Mouse (Mus musculus) heart, embryonic 15.5 days (tissue): ENCODE data around the gene Plvap. TPM values are rescaled to one million over a fixed set of nuclear protein-coding genes. Genes with fewer than 3 reads are reported as not detected.
A peak's percentile ranks its signal among the peaks of the same experiment; 100 is the strongest.
"Not testable (repeated sequence)": the region's sequence is repeated elsewhere in the genome, so short reads cannot be mapped to it uniquely, and the experiment has no call there.

Source experiments
- ATAC-seq: fragments of 200-750 bp; cut with Nextera tagmentation; replicated peaks from 2 replicates; pipeline ENCODE4 v1.8.0; 2017; ENCODE audit warnings: low read depth, moderate TSS enrichment; ENCODE audit not compliant: insufficient number of reproducible peaks, insufficient read depth, low FRiP score
- H3K27ac ChIP-seq: fragments of 300-500 bp; sonication (generic); 2 replicates; pipeline ENCODE4 v1.5.1; 2015; ENCODE audit warnings: mild to moderate bottlenecking, inconsistent platforms
- H3K27me3 ChIP-seq: fragments of 300-500 bp; sonication (generic); 2 replicates; pipeline ENCODE4 v1.6.1; 2015; ENCODE audit warnings: inconsistent platforms
- H3K36me3 ChIP-seq: fragments of 300-500 bp; sonication (generic); 2 replicates; pipeline ENCODE4 v1.6.1; 2015; ENCODE audit warnings: mild to moderate bottlenecking, inconsistent platforms
- H3K4me1 ChIP-seq: fragments of 300-500 bp; sonication (generic); replicated peaks from 2 replicates; pipeline ENCODE4 v1.6.1; 2015; ENCODE audit warnings: inconsistent platforms
- H3K4me2 ChIP-seq: fragments of 300-500 bp; sonication (generic); 2 replicates; pipeline ENCODE4 v1.6.1; 2015; ENCODE audit warnings: inconsistent platforms, mild to moderate bottlenecking, moderate library complexity
- H3K4me3 ChIP-seq: fragments of 300-500 bp; sonication (generic); 2 replicates; pipeline ENCODE4 v1.5.1; 2015; ENCODE audit warnings: mild to moderate bottlenecking, inconsistent platforms
- H3K9ac ChIP-seq: fragments of 300-500 bp; sonication (generic); 2 replicates; pipeline ENCODE4 v1.6.1; 2015; ENCODE audit warnings: mild to moderate bottlenecking, inconsistent platforms
- H3K9me3 ChIP-seq: fragments of 300-500 bp; sonication (generic); replicated peaks from 2 replicates; pipeline ENCODE4 v1.6.1; 2016; ENCODE audit warnings: inconsistent platforms
- WGBS: fragments of 180-500 bp; shearing (Covaris S2); methylation state at CpG from one replicate; pipeline ENCODE4 v1.1.7; 2015; ENCODE audit warnings: mixed read lengths; 5-methylcytosine and 5-hydroxymethylcytosine counted together
- polyA plus RNA-seq: library from polyadenylated mRNA; unstranded; fragments of >200 nt; fragmentation: Nextera tagmentation; extraction: Ambion mirVana; gene quantifications from 2 replicates; pipeline ENCODE4 v1.2.1, GENCODE M21; 2015

The Plvap gene
- polyA plus RNA-seq, 1 experiment from 2014 or later, result 87.2 TPM

DNA sequence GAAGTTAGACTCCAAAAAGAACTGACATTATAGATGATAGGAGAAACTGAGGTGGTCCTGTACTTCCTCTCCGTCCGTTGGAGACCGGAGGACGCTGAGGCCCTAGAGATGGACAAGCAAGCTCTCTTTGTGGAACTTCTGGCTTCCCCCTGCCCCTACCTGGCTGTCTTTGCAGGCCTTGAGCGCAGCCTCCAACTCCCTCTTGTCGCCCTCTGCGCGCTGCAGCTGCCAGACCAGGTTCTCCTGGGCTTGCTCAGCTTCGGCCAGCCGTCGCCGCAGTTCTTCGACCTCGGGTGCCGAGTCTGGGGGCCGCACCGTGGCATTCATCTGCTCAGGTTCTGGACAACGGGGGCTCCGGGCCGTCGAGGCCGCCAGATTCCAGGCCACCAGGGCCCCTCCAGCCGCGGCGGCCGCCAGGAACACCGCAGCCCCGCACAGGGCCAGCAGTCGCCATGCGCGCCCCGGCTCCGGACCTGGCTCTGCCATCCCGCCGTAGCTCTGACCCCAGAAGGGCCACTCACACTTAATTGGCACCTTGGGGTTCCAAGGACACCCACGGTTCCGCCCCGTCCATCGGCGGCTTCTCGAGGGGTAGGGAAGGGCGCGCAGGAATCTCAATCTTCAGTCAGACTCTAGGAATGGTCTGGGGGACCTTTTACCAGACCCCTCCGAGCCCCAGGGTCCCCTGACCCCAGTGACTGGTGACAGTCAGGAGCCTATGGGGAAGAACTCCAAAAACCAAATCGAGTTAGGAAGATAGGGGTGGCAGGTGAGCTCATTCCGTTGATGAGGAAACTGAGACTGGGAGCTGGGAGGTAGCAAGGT lies 13.9 kb upstream of the Plvap start, which contains the start of gene Ccdc194:
Ccdc194 (minus strand) TSS at position 486 of the 825 bp plus-strand sequence.
- peaks cover 39% of the 10 kb centered on the region for H3K4me1 ChIP-seq
- no peaks in the 10 kb centered on the region for H3K36me3 ChIP-seq
- no peak for ATAC-seq
- peak within 1 kb of the TSS; percentile 25 for H3K4me3 ChIP-seq
- H3K27ac ChIP-seq, result peak within 1 kb of the TSS; percentile 78
- peak within 1 kb of the TSS; percentile 56 for H3K4me2 ChIP-seq
- H3K9me3 ChIP-seq, result no peaks in the 10 kb centered on the region
- H3K9ac ChIP-seq, result peak within 1 kb of the TSS; percentile 29
- peaks cover 12% of the 10 kb centered on the region for H3K27me3 ChIP-seq
- 20% methylated on average over 46 of the region's 46 CpGs for WGBS

DNA sequence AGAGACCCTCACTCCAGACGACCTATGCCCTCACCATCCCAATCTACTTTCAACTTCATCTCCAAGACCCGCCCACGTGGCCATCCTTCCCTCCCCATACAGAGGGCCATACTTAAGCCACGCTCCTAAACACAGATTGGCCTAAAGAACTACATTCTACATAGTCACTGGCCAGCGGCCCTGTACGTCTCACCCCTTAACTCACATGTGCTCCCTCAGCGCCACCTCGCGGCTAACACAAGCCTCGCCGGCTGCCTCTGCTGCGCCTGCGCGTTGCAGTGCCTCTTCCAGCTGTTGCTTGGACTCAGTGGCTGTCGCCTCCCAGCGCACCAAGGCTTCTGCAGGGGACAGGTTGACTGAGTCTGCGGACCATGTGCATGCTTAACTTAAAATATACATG lies 10.1 kb upstream of the Plvap start:
- Histone ChIP-seq H3K27me3 (peaks cover 12% of the 10 kb centered on the region), H3K4me1 (peaks cover 22% of the 10 kb centered on the region), H3K27ac (no peak overlapping the region), H3K9me3 (no peaks in the 10 kb centered on the region), H3K4me2 (peak overlapping the region; percentile 42), H3K9ac (no peak overlapping the region), H3K4me3 (no peak overlapping the region), H3K36me3 (no peaks in the 10 kb centered on the region)
- 2% methylated on average over 17 of the region's 17 CpGs for WGBS
- peak; percentile 70 for ATAC-seq

DNA sequence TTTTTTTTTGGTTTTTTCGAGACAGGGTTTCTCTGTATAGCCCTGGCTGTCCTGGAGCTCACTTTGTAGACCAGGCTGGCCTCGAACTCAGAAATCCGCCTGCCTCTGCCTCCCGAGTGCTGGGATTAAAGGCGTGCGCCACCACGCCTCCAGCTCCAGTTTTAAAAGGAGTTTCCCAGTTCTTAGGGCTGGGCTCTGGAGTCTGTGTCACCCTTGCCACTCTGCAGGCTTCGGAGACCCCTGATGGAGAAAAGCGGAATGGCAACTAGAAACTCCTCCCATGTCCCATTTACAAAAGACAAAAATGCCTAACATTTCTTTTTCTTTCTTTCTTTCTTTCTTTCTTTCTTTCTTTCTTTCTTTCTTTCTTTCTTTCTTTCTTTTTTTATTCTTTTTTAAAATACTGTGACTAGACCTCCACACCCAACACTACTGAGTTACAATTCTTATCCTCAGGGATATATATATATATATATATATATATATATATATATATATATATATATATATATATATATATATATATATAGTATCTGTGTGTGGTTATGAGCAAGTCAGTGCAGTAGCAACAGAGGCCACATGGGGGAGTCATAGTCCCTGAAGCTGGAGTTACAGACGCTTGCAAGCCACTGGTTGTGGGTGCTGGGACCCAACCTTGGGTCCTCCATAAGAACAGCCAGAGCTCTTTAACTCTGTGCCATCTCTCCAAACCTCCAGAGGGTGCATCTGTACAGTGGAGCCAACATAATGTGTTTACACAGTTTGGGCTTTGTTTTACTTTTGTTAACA lies 7.7 kb upstream of the Plvap start:
- not testable (repeated sequence) for H3K9me3 ChIP-seq, H3K9ac ChIP-seq, H3K27ac ChIP-seq, H3K27me3 ChIP-seq, H3K4me3 ChIP-seq, ATAC-seq, H3K36me3 ChIP-seq, H3K4me1 ChIP-seq, H3K4me2 ChIP-seq
- 34% methylated on average over 10 of the region's 10 CpGs for WGBS

DNA sequence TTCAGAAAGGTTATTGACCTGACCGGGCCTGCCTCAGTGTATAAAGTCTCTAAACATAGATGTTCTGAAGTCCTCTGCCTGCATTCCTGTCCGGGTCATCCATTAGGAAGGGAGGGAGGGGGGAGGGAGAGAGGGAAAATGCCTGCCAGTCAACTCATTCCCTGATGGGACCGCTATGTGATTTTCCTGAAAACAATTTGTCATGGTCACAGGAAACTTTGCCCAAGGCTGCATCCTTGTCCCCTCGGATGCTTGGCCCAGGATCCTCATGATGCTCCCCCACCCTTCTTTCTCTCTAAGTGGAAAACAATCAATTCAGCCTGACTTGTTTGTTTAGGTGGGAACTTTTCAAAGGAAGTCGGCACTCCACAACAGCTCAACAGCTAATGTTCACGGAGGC lies 5.2 kb upstream of the Plvap start:
- no peaks in the 10 kb centered on the region for H3K36me3 ChIP-seq
- no peak for ATAC-seq

DNA sequence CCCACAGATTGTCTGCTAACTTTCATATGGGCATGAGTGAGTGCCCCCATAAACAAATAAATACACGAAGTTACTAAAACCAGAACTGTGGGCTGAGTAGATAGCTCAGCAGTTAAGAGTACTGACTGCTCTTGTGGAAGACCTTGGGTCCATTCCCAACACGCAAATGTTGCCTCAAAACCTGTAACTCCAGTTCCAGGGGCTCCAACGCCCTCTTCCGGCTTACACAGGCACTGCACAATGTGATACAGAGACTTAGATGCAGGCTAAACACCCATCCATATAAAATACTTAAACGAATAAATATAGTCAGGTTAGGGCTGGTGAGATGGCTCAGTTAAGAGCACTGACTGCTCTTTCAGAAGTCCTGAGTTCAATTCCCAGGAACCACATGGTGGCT lies 3.5 kb upstream of the Plvap start:
- H3K36me3 ChIP-seq, result no peaks in the 10 kb centered on the region
- 0 out of 2 replicates have a peak, but pooled peaks cover 4% of the 10 kb centered on the region for H3K4me1 ChIP-seq
- H3K4me3 ChIP-seq, result no peak overlapping the region
- ATAC-seq, result no peak
- H3K9me3 ChIP-seq, result no peaks in the 10 kb centered on the region
- H3K9ac ChIP-seq, result no peak overlapping the region
- no peak overlapping the region for H3K27ac ChIP-seq
- WGBS, result 68% methylated on average over 5 of the region's 5 CpGs
- H3K4me2 ChIP-seq, result no peak overlapping the region
- peaks cover 24% of the 10 kb centered on the region for H3K27me3 ChIP-seq

More for the DNA sequence above, 5.2 kb upstream of the Plvap start:
- H3K9me3 ChIP-seq, result no peaks in the 10 kb centered on the region
- no peak overlapping the region for H3K4me3 ChIP-seq
- WGBS, result 23% methylated on average over 6 of the region's 6 CpGs
- peaks cover 7% of the 10 kb centered on the region for H3K4me1 ChIP-seq
- H3K27me3 ChIP-seq, result peaks cover 7% of the 10 kb centered on the region
- H3K9ac ChIP-seq, result no peak overlapping the region
- no peak overlapping the region for H3K27ac ChIP-seq
- no peak overlapping the region for H3K4me2 ChIP-seq

DNA sequence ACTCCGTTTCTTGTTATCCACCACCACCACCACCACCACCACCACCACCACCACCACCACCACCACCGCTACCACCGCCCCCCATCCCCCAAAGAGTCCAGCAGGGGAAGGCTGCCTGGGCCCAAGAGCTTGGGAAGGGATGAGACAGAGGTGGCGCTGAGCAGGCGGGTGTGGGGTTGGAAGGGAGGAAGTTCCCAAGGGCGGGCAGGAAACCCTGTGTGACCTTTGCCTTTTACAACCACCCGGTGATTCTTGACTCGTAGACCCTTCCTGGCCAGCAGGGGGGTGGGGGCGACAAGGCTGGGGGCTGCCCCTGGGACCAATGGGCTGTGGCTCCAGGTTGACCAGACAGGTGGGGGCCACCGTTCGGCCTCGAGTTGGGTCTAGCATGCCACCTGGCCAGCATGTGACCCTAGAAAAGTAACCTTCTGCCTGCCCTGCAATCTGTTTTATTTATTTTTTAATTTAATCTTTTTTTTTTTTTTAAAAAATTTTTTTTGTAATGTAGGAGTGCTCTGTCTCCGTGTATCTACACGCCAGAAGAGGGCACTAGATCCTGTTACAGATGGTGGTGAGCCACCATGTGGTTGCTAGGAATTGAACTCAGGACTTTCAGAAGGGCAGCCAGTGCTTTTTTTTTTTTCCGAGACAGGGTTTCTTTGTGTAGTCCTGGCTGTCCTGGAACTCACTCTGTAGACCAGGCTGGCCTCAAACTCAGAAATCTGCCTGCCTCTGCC lies 1.6 kb upstream of the Plvap start:
- H3K27ac ChIP-seq, result no peak overlapping the region
- no peak for ATAC-seq

DNA sequence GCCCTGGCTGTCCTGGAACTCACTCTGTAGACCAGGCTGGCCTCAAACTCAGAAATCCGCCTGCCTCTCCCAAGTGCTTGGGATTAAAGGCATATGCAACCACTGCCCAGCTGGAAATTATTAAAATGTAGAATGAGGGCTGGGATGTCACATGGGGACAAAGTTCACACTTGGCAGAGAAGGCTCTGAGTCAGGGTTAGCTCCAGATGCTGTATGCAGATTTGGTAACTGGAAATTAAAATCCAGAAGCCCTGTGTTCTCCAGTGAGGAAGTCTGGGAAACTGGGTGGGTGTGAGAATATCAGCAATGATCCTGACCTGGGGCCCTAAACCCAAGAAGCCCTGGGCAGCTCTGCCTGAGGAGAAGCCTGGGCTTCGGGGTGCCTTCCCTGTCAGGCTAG lies 2.2 kb downstream of the Plvap start:
- H3K27me3 ChIP-seq, result peaks cover 74% of the 10 kb centered on the region
- 50% methylated on average over 2 of the region's 2 CpGs for WGBS
- no peaks in the 10 kb centered on the region for H3K9me3 ChIP-seq
- H3K36me3 ChIP-seq, result no peaks in the 10 kb centered on the region
- no peak for ATAC-seq
- H3K27ac ChIP-seq, result no peak overlapping the region
- peak overlapping the region; percentile 6; the same call in 1 of the 2 replicates for H3K4me3 ChIP-seq
- H3K4me1 ChIP-seq, result peaks cover 24% of the 10 kb centered on the region
- H3K9ac ChIP-seq, result peak overlapping the region; percentile 31; the same call in 1 of the 2 replicates
- H3K4me2 ChIP-seq, result peak overlapping the region; percentile 22

More for the DNA sequence above, 1.6 kb upstream of the Plvap start:
- WGBS, result 56% methylated on average over 15 of the region's 15 CpGs
- Histone ChIP-seq H3K4me1 (peaks cover 7% of the 10 kb centered on the region), H3K27me3 (peaks cover 41% of the 10 kb centered on the region), H3K4me2 (no peak overlapping the region), H3K9ac (no peak overlapping the region), H3K9me3 (no peaks in the 10 kb centered on the region), H3K36me3 (no peaks in the 10 kb centered on the region), H3K4me3 (no peak overlapping the region)

DNA sequence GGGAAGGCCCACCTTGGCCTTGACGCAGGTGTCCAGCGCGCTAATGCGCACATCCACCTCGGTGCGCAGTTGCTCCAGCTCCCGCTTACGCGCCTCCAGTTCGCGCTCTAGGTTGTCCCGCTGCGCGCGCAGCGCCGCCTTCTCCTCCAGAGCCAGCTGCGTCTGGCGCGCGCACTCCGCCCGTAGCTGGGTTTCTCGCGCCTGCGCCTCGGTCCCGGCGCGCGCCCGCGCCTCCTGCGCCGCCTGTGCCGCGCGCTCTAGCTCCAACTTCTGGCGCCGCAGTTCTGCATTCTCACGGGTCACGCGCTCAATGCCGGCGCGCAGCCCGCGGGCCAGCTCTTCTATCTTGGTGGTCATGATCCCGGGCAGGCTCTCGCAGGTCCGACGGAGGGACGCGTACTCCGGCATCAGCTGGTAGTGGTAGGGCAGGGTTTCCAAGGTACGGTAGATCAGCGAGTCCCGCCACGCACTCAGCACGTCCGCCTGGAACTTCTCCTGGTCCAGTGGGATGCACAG lies 3.9 kb downstream of the Plvap start:
- no peaks in the 10 kb centered on the region for H3K36me3 ChIP-seq
- no peak overlapping the region for H3K27ac ChIP-seq
- no peaks in the 10 kb centered on the region for H3K9me3 ChIP-seq
- under 1% methylated on average over 61 of the region's 61 CpGs for WGBS
- H3K4me2 ChIP-seq, result peak overlapping the region; percentile 71
- H3K27me3 ChIP-seq, result peaks cover 74% of the 10 kb centered on the region
- ATAC-seq, result peak; percentile 54
- H3K4me1 ChIP-seq, result peaks cover 24% of the 10 kb centered on the region
- H3K9ac ChIP-seq, result peak overlapping the region; percentile 35
- H3K4me3 ChIP-seq, result peak overlapping the region; percentile 43

DNA sequence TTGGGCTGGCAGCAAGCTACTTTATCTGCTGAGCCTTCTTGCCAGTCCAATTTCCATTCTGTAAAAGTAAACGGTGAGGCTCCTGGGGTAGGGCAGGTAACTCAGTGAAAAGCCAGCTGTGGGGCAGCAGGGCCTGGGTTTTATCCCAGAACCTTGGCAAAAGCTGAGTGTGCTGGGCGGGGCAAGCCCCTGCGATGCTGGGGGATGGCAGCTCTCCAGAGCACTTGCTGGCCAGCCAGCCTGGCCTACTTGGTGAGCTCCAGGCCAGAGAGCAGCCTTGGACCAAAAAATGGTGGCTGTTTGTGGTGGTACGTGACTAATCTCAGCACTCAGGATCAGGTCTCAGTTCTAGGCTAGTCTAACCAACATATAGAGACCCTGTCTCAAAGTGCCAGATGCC lies 5.6 kb downstream of the Plvap start:
- H3K27ac ChIP-seq, result no peak overlapping the region
- ATAC-seq, result no peak
- no peak overlapping the region for H3K4me2 ChIP-seq
- no peaks in the 10 kb centered on the region for H3K36me3 ChIP-seq
- WGBS, result 74% methylated on average over 4 of the region's 4 CpGs
- H3K27me3 ChIP-seq, result peaks cover 60% of the 10 kb centered on the region
- H3K4me3 ChIP-seq, result no peak overlapping the region
- peaks cover 19% of the 10 kb centered on the region for H3K4me1 ChIP-seq
- no peak overlapping the region for H3K9ac ChIP-seq
- H3K9me3 ChIP-seq, result no peaks in the 10 kb centered on the region

DNA sequence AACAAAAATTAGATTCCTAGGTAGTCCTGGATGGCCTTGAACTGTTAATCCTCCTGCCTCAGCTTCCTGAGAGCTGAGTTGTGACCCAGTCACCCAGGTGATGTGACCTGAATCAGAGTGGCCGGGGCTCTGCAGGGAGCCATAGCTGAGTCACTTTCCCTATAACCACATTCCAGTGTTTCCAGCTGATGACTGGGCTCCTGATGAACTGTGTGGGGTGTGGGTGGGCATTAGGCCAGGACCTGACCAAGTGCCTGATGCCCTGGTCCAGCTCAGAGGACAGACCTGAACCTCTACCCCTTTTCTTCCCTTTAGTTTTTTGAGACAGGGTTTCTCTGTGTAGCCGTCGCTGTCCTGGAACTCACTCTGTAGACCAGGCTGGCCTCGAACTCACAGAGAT lies 6.2 kb downstream of the Plvap start:
- H3K36me3 ChIP-seq, result no peaks in the 10 kb centered on the region
- no peak for ATAC-seq
- H3K9ac ChIP-seq, result no peak overlapping the region
- H3K9me3 ChIP-seq, result no peaks in the 10 kb centered on the region
- no peak overlapping the region for H3K4me2 ChIP-seq
- peaks cover 53% of the 10 kb centered on the region for H3K27me3 ChIP-seq
- H3K4me1 ChIP-seq, result peaks cover 19% of the 10 kb centered on the region
- H3K27ac ChIP-seq, result no peak overlapping the region
- H3K4me3 ChIP-seq, result no peak overlapping the region
- WGBS, result 91% methylated on average over 4 of the region's 4 CpGs

DNA sequence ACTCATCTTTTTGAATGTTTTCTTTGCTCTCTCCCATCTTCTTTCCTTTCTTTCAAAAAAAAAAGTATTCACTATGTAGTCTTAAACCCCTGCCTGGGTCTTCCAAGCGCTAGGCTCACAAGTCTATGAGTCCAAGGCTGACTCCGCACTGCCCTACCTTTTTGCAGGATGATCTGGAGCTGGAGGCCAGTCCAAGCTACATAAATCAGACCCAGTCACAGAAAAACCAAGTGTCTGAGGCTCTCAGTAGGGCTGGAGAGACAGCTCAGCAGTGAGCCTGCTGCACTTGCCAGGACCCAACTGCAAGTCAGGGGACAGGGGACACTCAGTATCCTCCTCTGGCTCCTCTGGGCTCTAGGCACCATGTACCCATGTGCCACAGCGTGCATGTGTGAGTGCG lies 7.2 kb downstream of the Plvap start:
- 84% methylated on average over 4 of the region's 4 CpGs for WGBS
- peaks cover 25% of the 10 kb centered on the region for H3K4me1 ChIP-seq
- no peak overlapping the region for H3K4me3 ChIP-seq
- H3K27me3 ChIP-seq, result peaks cover 43% of the 10 kb centered on the region
- H3K27ac ChIP-seq, result no peak overlapping the region
- no peaks in the 10 kb centered on the region for H3K36me3 ChIP-seq
- H3K9me3 ChIP-seq, result no peaks in the 10 kb centered on the region
- no peak overlapping the region for H3K9ac ChIP-seq
- no peak for ATAC-seq
- no peak overlapping the region for H3K4me2 ChIP-seq
